Mouse (Mus musculus) CH12.LX (cell line): ENCODE measurements around the gene Micu1. TPM values are rescaled to one million over a fixed set of nuclear protein-coding genes. Genes with fewer than 3 reads are reported as not detected.

Source experiments
- DNase-seq: peaks from one replicate; pipeline ENCODE4 v3.0.0-alpha.2; 2013; ENCODE audit errors: extremely low read depth
- H3K27ac ChIP-seq: 2 replicates; pipeline ENCODE4 v1.5.1; 2012; ENCODE audit warnings: low read depth, mild to moderate bottlenecking, control low read depth, moderate library complexity; ENCODE audit not compliant: insufficient read depth
- H3K27me3 ChIP-seq: replicated peaks from 2 replicates; pipeline ENCODE3; 2012; ENCODE audit warnings: inconsistent platforms
- H3K36me3 ChIP-seq, 2 experiments: replicated peaks in 1 of 2; 2 replicates each; pipeline versions ENCODE3 to v1.6.1; 2012; ENCODE audit warnings: inconsistent platforms in 1 of 2, low read length in 1 of 2, mild to moderate bottlenecking in 1 of 2, mixed read lengths in 1 of 2, moderate library complexity in 1 of 2; ENCODE audit not compliant: control insufficient read depth in 1 of 2, insufficient read depth in 1 of 2
- H3K4me1 ChIP-seq, 2 experiments: 2 replicates each; pipeline ENCODE4 v1.6.1; 2012; ENCODE audit warnings: inconsistent platforms in 1 of 2, moderate library complexity in 1 of 2; ENCODE audit not compliant: insufficient read depth in 2 of 2, control insufficient read depth in 1 of 2
- H3K4me2 ChIP-seq: 2 replicates; pipeline ENCODE4 v1.6.1; 2012; ENCODE audit warnings: low read depth, mild to moderate bottlenecking, control low read depth; ENCODE audit not compliant: poor library complexity, insufficient read depth, severe bottlenecking
- H3K4me3 ChIP-seq, 3 experiments: fragments of 150-350 bp in 1 of 3; sonication (generic) in 1 of 3; replicated peaks in 1 of 3; 2 replicates each; pipeline versions ENCODE3 to v1.5.1; 2011 to 2012; ENCODE audit warnings: low read depth in 2 of 3, low read length in 2 of 3, mild to moderate bottlenecking in 2 of 3, moderate library complexity in 2 of 3, control low read depth in 1 of 3, improper control_type of control experiment in 1 of 3, inconsistent platforms in 1 of 3, mixed read lengths in 1 of 3; ENCODE audit not compliant: poor library complexity in 1 of 3
- H3K79me2 ChIP-seq: replicated peaks from 2 replicates; pipeline ENCODE4 v1.6.1; 2012; ENCODE audit warnings: mild to moderate bottlenecking, moderate library complexity; ENCODE audit not compliant: control insufficient read depth, poor library complexity, insufficient read depth, severe bottlenecking; ENCODE audit errors: extremely low read depth
- H3K9ac ChIP-seq: 2 replicates; pipeline ENCODE4 v1.6.1; 2012; ENCODE audit warnings: low read depth, mild to moderate bottlenecking, control low read depth, moderate library complexity; ENCODE audit not compliant: insufficient read depth
- H3K9me3 ChIP-seq: replicated peaks from 2 replicates; pipeline ENCODE3; 2012; ENCODE audit warnings: low read length, inconsistent platforms, mixed read lengths
- CHD1 ChIP-seq: IDR thresholded peaks from 2 replicates; pipeline ENCODE4 v1.6.1; 2012; ENCODE audit warnings: low read depth, low read length, improper control_type of control experiment, inconsistent platforms
- CHD2 ChIP-seq: IDR thresholded peaks from 2 replicates; pipeline ENCODE4 v1.6.1; 2011; ENCODE audit warnings: low read length, improper control_type of control experiment
- CTCF ChIP-seq, 2 experiments: IDR thresholded peaks in 1 of 2; conservative IDR thresholded peaks in 1 of 2; 2 replicates each; pipeline ENCODE4 v1.5.1; 2011 to 2012; ENCODE audit warnings: low read depth in 2 of 2, low read length in 2 of 2, improper control_type of control experiment in 1 of 2, inconsistent platforms in 1 of 2, mild to moderate bottlenecking in 1 of 2, moderate library complexity in 1 of 2
- ETS1 ChIP-seq: conservative IDR thresholded peaks from 2 replicates; pipeline ENCODE4 v1.6.1; 2012; ENCODE audit warnings: low read depth, mild to moderate bottlenecking, inconsistent platforms, low read length, improper control_type of control experiment, moderate library complexity
- IRF4 ChIP-seq: IDR thresholded peaks from 2 replicates; pipeline ENCODE4 v1.6.1; 2014; ENCODE audit warnings: low read depth, mild to moderate bottlenecking, inconsistent platforms, low read length, improper control_type of control experiment
- JUN ChIP-seq: IDR thresholded peaks from 2 replicates; pipeline ENCODE4 v1.6.1; 2011; ENCODE audit warnings: low read depth, mild to moderate bottlenecking, low read length, improper control_type of control experiment, moderate library complexity; ENCODE audit not compliant: insufficient read depth
- JUND ChIP-seq: conservative IDR thresholded peaks from 2 replicates; pipeline ENCODE4 v1.6.1; 2011; ENCODE audit warnings: low read depth, low read length, improper control_type of control experiment
- MEF2A ChIP-seq: IDR thresholded peaks from 2 replicates; pipeline ENCODE4 v1.6.1; 2014; ENCODE audit warnings: low read depth, mild to moderate bottlenecking, inconsistent platforms, low read length, improper control_type of control experiment, borderline replicate concordance
- MXI1 ChIP-seq: IDR thresholded peaks from 2 replicates; pipeline ENCODE4 v1.6.1; 2011; ENCODE audit warnings: mild to moderate bottlenecking, low read depth, low read length, improper control_type of control experiment
- MYC ChIP-seq: IDR thresholded peaks from 2 replicates; pipeline ENCODE4 v1.6.1; 2011; ENCODE audit warnings: low read depth, mild to moderate bottlenecking, improper control_type of control experiment, low read length
- NRF1 ChIP-seq: IDR thresholded peaks from 2 replicates; pipeline ENCODE4 v1.6.1; 2014; ENCODE audit warnings: low read depth, mild to moderate bottlenecking, inconsistent platforms, low read length, improper control_type of control experiment, moderate library complexity
- RAD21 ChIP-seq: IDR thresholded peaks from 2 replicates; pipeline ENCODE4 v1.6.1; 2011; ENCODE audit warnings: low read depth, mild to moderate bottlenecking, low read length, improper control_type of control experiment, moderate library complexity
- RCOR1 ChIP-seq: conservative IDR thresholded peaks from 2 replicates; pipeline ENCODE4 v1.6.1; 2012; ENCODE audit warnings: low read depth, mild to moderate bottlenecking, inconsistent platforms, low read length, improper control_type of control experiment
- SIN3A ChIP-seq: IDR thresholded peaks from 2 replicates; pipeline ENCODE4 v1.6.1; 2012; ENCODE audit warnings: low read length, improper control_type of control experiment, inconsistent platforms
- SMC3 ChIP-seq: IDR thresholded peaks from 2 replicates; pipeline ENCODE4 v1.6.1; 2011; ENCODE audit warnings: low read depth, low read length, improper control_type of control experiment
- TBP ChIP-seq: conservative IDR thresholded peaks from 2 replicates; pipeline ENCODE4 v1.6.1; 2011; ENCODE audit warnings: low read depth, low read length, improper control_type of control experiment
- TCF12 ChIP-seq: IDR thresholded peaks from 2 replicates; pipeline ENCODE4 v1.6.1; 2014; ENCODE audit warnings: low read depth, mild to moderate bottlenecking, inconsistent platforms, low read length, improper control_type of control experiment
- USF1 ChIP-seq: IDR thresholded peaks from 2 replicates; pipeline ENCODE4 v1.6.1; 2014; ENCODE audit warnings: low read depth, mild to moderate bottlenecking, inconsistent platforms, low read length, improper control_type of control experiment
- USF2 ChIP-seq: conservative IDR thresholded peaks from 2 replicates; pipeline ENCODE4 v1.6.1; 2011; ENCODE audit warnings: low read depth, low read length, improper control_type of control experiment
- ZC3H11A ChIP-seq: IDR thresholded peaks from 2 replicates; pipeline ENCODE4 v1.6.1; 2012; ENCODE audit warnings: low read depth, mild to moderate bottlenecking, inconsistent platforms, low read length, improper control_type of control experiment
- ZMIZ1 ChIP-seq: IDR thresholded peaks from 2 replicates; pipeline ENCODE4 v1.6.1; 2012; ENCODE audit warnings: low read depth, mild to moderate bottlenecking, inconsistent platforms, low read length, improper control_type of control experiment
- ZNF384 ChIP-seq: IDR thresholded peaks from 2 replicates; pipeline ENCODE4 v1.6.1; 2012; ENCODE audit warnings: low read depth, low read length, improper control_type of control experiment, inconsistent platforms
- dilution Hi-C: fragments of 300-500 bp; cut with MboI; formaldehyde crosslinking; loops from 2 replicates; pipeline ENCODE4 v1.14.3; 2020; ENCODE audit warnings: low sequenced_read_pairs; ENCODE audit not compliant: extremely low pct_unique_long_range_greater_than_20kb, extremely low pct_ligation_motif_present
- in situ Hi-C: fragments of 300-500 bp; cut with MboI; formaldehyde crosslinking; loops from 3 replicates; pipeline ENCODE4 v1.14.3; 2019; ENCODE audit warnings: low sequenced_read_pairs, low pct_ligation_motif_present, low pct_unique_long_range_greater_than_20kb, mixed read lengths
- polyA plus RNA-seq: library from polyadenylated mRNA; unstranded; fragments of >175 nt; gene quantifications from 2 replicates; pipeline ENCODE4 v1.2.1, GENCODE M21; 2012; ENCODE audit warnings: low read depth; ENCODE audit not compliant: insufficient read length
- total RNA-seq, 2 experiments: library from RNA; depleted of rRNA; stranded (reverse); fragments of 300-350 nt in 1 of 2; fragments of >200 nt in 1 of 2; gene quantifications; 2 replicates each; pipeline ENCODE4 v1.2.3; 2012 to 2014

The Micu1 gene
- total and polyA plus RNA-seq, 3 experiments, result 23.1 to 37.1 (median 29.3) TPM

GRCm38 (mm10) chr10:59843125-59843524 is 140.8 kb downstream of the Micu1 start:
- Histone ChIP-seq H3K27me3 (no peaks in the 10 kb centered on the region), H3K4me2 (no peak overlapping the region), H3K9me3 (no peaks in the 10 kb centered on the region), H3K79me2 (no peaks in the 10 kb centered on the region), H3K36me3 (peaks cover 0 to 18% of the 10 kb centered on the region in 2 experiments), H3K4me3 (no peak overlapping the region), H3K9ac (no peak overlapping the region), H3K27ac (no peak overlapping the region), H3K4me1 (peaks cover 3 to 24% of the 10 kb centered on the region in 2 experiments)
- in situ Hi-C loops, result no loop called here
- TF ChIP-seq CHD1, result no peak
- TF ChIP-seq MXI1, result no peak
- no peak for TF ChIP-seq SMC3
- no peak for TF ChIP-seq RAD21
- TF ChIP-seq ZMIZ1, result no peak
- TF ChIP-seq MYC, result no peak
- no peak for TF ChIP-seq CHD2
- no peak for TF ChIP-seq SIN3A
- no peak for TF ChIP-seq CTCF (conservative IDR thresholded peaks at IDR 0.05 in 1 of 2, IDR thresholded peaks at IDR 0.05 in 1 of 2; ENCODE audit: low read depth in 2 of 2, low read length in 2 of 2)
- no peak for TF ChIP-seq ZNF384
- dilution Hi-C loops, result no loop called here
- no peak for DNase-seq

GRCm38 (mm10) chr10:59844686-59845085 is 142.4 kb downstream of the Micu1 start:
- H3K36me3 ChIP-seq, result peaks cover 0 to 26% of the 10 kb centered on the region in 2 experiments
- no peaks in the 10 kb centered on the region for H3K9me3 ChIP-seq

More at GRCm38 (mm10) chr10:59844686-59845085, 142.4 kb downstream of the Micu1 start:
- DNase-seq, result peak; percentile 56
- in situ Hi-C loops, result no loop called here
- H3K79me2 ChIP-seq, result no peaks in the 10 kb centered on the region
- no peaks in the 10 kb centered on the region for H3K27me3 ChIP-seq
- H3K4me3 ChIP-seq, result no peak overlapping the region
- TF ChIP-seq SIN3A, result no peak
- no peak for TF ChIP-seq JUND
- TF ChIP-seq USF1, result no peak
- TF ChIP-seq TBP, result no peak
- no peak for TF ChIP-seq TCF12
- TF ChIP-seq ZNF384, result no peak
- no peak for TF ChIP-seq MYC
- TF ChIP-seq NRF1, result no peak
- TF ChIP-seq JUN, result 0 out of 2 replicates have a peak, but pooled peaks have one; percentile 27
- no peak for TF ChIP-seq IRF4
- 0 out of 2 replicates have a peak, but pooled peaks have one; percentile 6 for TF ChIP-seq ETS1
- no peak for TF ChIP-seq RCOR1
- peak; percentile 78 for TF ChIP-seq MEF2A
- TF ChIP-seq ZC3H11A, result no peak
- TF ChIP-seq CHD2, result no peak
- TF ChIP-seq USF2, result no peak
- dilution Hi-C loops, result no loop called here
- no peak overlapping the region for H3K4me2 ChIP-seq
- no peak overlapping the region for H3K27ac ChIP-seq
- no peak overlapping the region for H3K9ac ChIP-seq
- H3K4me1 ChIP-seq, result peaks cover 3 to 24% of the 10 kb centered on the region in 2 experiments
